11 mouse cellular contexts compared by ENCODE assay signal in the genomic region with DNA sequence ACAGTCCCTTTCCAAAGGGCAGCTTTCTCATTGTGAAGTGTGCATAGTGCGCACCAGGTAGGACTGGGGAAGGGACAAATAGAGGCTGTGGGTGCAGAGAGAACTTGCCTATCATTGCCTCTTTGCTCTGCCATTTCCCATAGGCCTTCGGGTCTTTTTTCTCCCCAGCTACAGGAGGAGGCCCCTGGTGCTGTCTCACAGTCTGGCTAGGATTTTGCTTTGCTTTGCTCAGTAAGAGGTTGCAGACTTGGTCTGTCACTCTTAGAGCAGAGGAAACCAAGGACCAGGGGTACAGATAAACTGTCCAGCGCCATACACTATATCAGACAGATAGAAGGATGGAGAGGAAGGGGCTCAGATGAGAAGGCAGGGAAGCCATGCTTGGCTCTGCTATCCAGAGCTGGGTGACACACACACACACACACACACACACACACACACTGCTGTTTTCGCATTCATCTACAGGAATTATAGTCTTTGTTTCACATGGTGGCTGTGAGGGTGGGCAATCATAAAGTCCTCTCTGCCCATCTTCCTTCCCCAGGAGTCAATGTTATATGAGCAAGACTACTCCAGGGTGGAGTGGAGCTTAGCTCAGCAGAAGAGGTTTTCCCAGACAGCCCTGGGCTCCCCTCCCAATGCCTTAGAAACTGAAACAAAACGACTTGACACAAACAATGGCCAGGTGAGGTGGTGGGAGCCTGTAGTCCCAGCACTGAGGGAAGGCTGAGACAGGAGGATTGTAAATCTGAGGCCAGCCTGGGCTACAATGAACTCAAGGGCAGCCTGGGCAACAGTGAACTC. TPM values are rescaled to one million over a fixed set of nuclear protein-coding genes. Genes with fewer than 3 reads are reported as not detected.
DNase-seq lines count a peak whose midpoint lies in the region; ATAC-seq and TF ChIP-seq lines count a peak whose summit lies in the region.
"Had no signal": no experiment of that assay in that cellular context is flagged by ENCODE, and none has a peak within 500 bp of the region (broad histone marks: within the 10 kb centered on the region; RNA-seq: fewer than 3 reads in every experiment).

No protein-coding gene starts in this region.

- H3K4me2 ChIP-seq in kidney, postnatal 0 days (ENCODE audit: low read length): peak overlapping the region; percentile 44
- H3K4me2 ChIP-seq in limb, embryonic 15.5 days: no peak overlapping the region

- H3K9ac ChIP-seq in kidney, postnatal 0 days (ENCODE audit: low read depth, low read length): no peak overlapping the region
- no peak overlapping the region for H3K9ac ChIP-seq in ES-Bruce4 (ENCODE audit: low read depth, poor library complexity, severe bottlenecking)
- no peak overlapping the region for H3K9ac ChIP-seq in limb, embryonic 15.5 days
- H3K9ac ChIP-seq: forebrain, postnatal 0 days had no signal

- no peaks in the 10 kb centered on the region; the same call in 1 of the 2 replicates for H3K27me3 ChIP-seq in kidney, postnatal 0 days (ENCODE audit: insufficient read depth, low read length)
- no peaks in the 10 kb centered on the region for H3K27me3 ChIP-seq in ES-Bruce4 (ENCODE audit: control insufficient read depth, insufficient read depth, low read length, poor library complexity, severe bottlenecking)
- H3K27me3 ChIP-seq in limb, embryonic 15.5 days: peaks cover 27% of the 10 kb centered on the region

- no peak for TF ChIP-seq CTCF in kidney, postnatal 0 days (IDR thresholded peaks at IDR 0.05; ENCODE audit: low read depth)
- no peak for TF ChIP-seq CTCF in ES-Bruce4 (IDR thresholded peaks at IDR 0.05; ENCODE audit: low read depth, low read length)
- no peak for TF ChIP-seq CTCF in bone marrow macrophage, adult 2 months (IDR thresholded peaks at IDR 0.05; ENCODE audit: low read depth, low read length)

- no peaks in the 10 kb centered on the region for H3K9me3 ChIP-seq in kidney, postnatal 0 days (replicated peaks; ENCODE audit: low read length)
- H3K9me3 ChIP-seq in ES-Bruce4 (replicated peaks; ENCODE audit: control insufficient read depth, insufficient read depth, low read length, poor library complexity, severe bottlenecking): no peaks in the 10 kb centered on the region
- no peaks in the 10 kb centered on the region for H3K9me3 ChIP-seq in limb, embryonic 15.5 days

- WGBS in kidney, postnatal 0 days: 73% methylated on average over 5 of the region's 5 CpGs
- 74% methylated on average over 5 of the region's 5 CpGs for WGBS in limb, embryonic 15.5 days

- peaks cover 8% of the 10 kb centered on the region for H3K4me1 ChIP-seq in kidney, postnatal 0 days (replicated peaks; ENCODE audit: insufficient read depth, low read length)
- peaks cover 11% of the 10 kb centered on the region for H3K4me1 ChIP-seq in ES-Bruce4 (ENCODE audit: control insufficient read depth, insufficient read depth, low read length)
- H3K4me1 ChIP-seq in bone marrow macrophage, adult 2 months (ENCODE audit: control insufficient read depth, insufficient read depth, low read length): peaks cover 75% of the 10 kb centered on the region
- peaks cover 33% of the 10 kb centered on the region for H3K4me1 ChIP-seq in limb, embryonic 15.5 days

- no peak for TF ChIP-seq EP300 in ES-Bruce4 (IDR thresholded peaks at IDR 0.05; ENCODE audit: insufficient read depth, low read depth, low read length)

- no peak overlapping the region for H3K27ac ChIP-seq in kidney, postnatal 0 days
- no peak overlapping the region for H3K27ac ChIP-seq in ES-Bruce4 (ENCODE audit: insufficient read depth, low read length)
- H3K27ac ChIP-seq in bone marrow macrophage, adult 2 months (ENCODE audit: insufficient read depth, low read depth, low read length): peak overlapping the region; percentile 88; the same call in 1 of the 2 replicates
- no peak overlapping the region for H3K27ac ChIP-seq in limb, embryonic 15.5 days

- H3K36me3 ChIP-seq in kidney, postnatal 0 days (ENCODE audit: insufficient read depth, low read length): no peaks in the 10 kb centered on the region
- H3K36me3 ChIP-seq in ES-Bruce4 (ENCODE audit: control insufficient read depth, insufficient read depth, low read length, poor library complexity, severe bottlenecking): no peaks in the 10 kb centered on the region
- no peaks in the 10 kb centered on the region for H3K36me3 ChIP-seq in limb, embryonic 15.5 days

- ATAC-seq in kidney, postnatal 0 days (replicated peaks; ENCODE audit: low FRiP score, low read depth): no peak
- no peak for ATAC-seq in limb, embryonic 15.5 days (ENCODE audit: insufficient number of reproducible peaks, low FRiP score, low TSS enrichment, low read depth)
- ATAC-seq: forebrain, postnatal 0 days had no signal

- no peak for DNase-seq in kidney, postnatal 0 days (ENCODE audit: low spot score)
- no peak for DNase-seq in kidney, postnatal 36 days
- no peak for DNase-seq in left cerebral cortex, postnatal 4 days
- no peak for DNase-seq in left cerebral cortex, postnatal 14 days (ENCODE audit: low spot score in 2 of 2)
- no peak for DNase-seq in adrenal gland, postnatal 4 days (ENCODE audit: low spot score in 2 of 2)
- DNase-seq: cerebellum, adult 9-10 months; forebrain, postnatal 0 days; kidney, adult 18-20 months had no signal

- intact Hi-C loops in left cerebral cortex, postnatal 4 days (cut with DNase I): no loop called here
- intact Hi-C loops in left cerebral cortex, postnatal 14 days (cut with DNase I): no loop called here

- H3K4me3 ChIP-seq in kidney, postnatal 0 days (replicated peaks; ENCODE audit: low read depth, low read length): peak overlapping the region; percentile 26; the same call in 1 of the 2 replicates
- peak overlapping the region; percentile 22; the same call in 1 of the 2 replicates for H3K4me3 ChIP-seq in ES-Bruce4 (ENCODE audit: low read depth, low read length)
- peak overlapping the region; percentile 58 for H3K4me3 ChIP-seq in bone marrow macrophage, adult 2 months (ENCODE audit: insufficient read depth, low read length)
- H3K4me3 ChIP-seq in limb, embryonic 15.5 days: peak overlapping the region; percentile 22

- TF ChIP-seq POLR2A in ES-Bruce4 (IDR thresholded peaks at IDR 0.05; ENCODE audit: insufficient read depth, low read length): no peak
- no peak for TF ChIP-seq POLR2A in bone marrow macrophage, adult 2 months (IDR thresholded peaks at IDR 0.05; ENCODE audit: borderline replicate concordance, low read depth, low read length)

RNA-seq across cellular contexts. Expression of a gene that starts 1.4 kb away (rescaled TPM):
- polyA plus RNA-seq in kidney, postnatal 0 days (2015; fragmentation: Nextera tagmentation; extraction: Ambion mirVana): 10.5 and 13.1 TPM in 2 replicates
- 1.1 and 1.3 TPM in 2 replicates for polyA plus RNA-seq in ES-Bruce4 (2011; ENCODE audit: insufficient read depth, insufficient read length, low read depth, missing spikeins)
- polyA plus RNA-seq in bone marrow macrophage, adult 2 months (2012; ENCODE audit: insufficient read depth, insufficient read length, missing spikeins): 51.7 and 60.6 TPM in 2 replicates
- polyA plus RNA-seq in limb, embryonic 15.5 days (2015; fragmentation: Nextera tagmentation; extraction: Ambion mirVana): 7.0 and 7.2 TPM in 2 replicates
- 1 to 10 TPM; 1.5 to 1.9 TPM for total RNA-seq in left cerebral cortex, postnatal 4 days (2021)
- 1 to 10 TPM; 4.8 to 6.3 TPM for total RNA-seq in left cerebral cortex, postnatal 14 days (2021)
- 10 to 100 TPM; 18.6 to 18.8 TPM for total RNA-seq in adrenal gland, postnatal 4 days (2021)

RNA-seq across cellular contexts. Expression of a gene that starts 3.9 kb away (rescaled TPM):
- polyA plus RNA-seq in kidney, postnatal 0 days (2015; fragmentation: Nextera tagmentation; extraction: Ambion mirVana): 32.6 and 32.9 TPM in 2 replicates
- polyA plus RNA-seq in ES-Bruce4 (2011; ENCODE audit: insufficient read depth, insufficient read length, low read depth, missing spikeins): 7.9 and 9.4 TPM in 2 replicates
- polyA plus RNA-seq in bone marrow macrophage, adult 2 months (2012; ENCODE audit: insufficient read depth, insufficient read length, missing spikeins): 167 and 176 TPM in 2 replicates
- 16.9 and 18.7 TPM in 2 replicates for polyA plus RNA-seq in limb, embryonic 15.5 days (2015; fragmentation: Nextera tagmentation; extraction: Ambion mirVana)
- 1 to 10 TPM in 1 of 2 experiments, under 1 TPM in 1; 0.72 to 1.8 TPM for total RNA-seq in left cerebral cortex, postnatal 4 days (2021)
- total RNA-seq in left cerebral cortex, postnatal 14 days (2021): 1 to 10 TPM; 2.5 to 3.2 TPM
- 10 to 100 TPM; 17.2 to 23.1 TPM for total RNA-seq in adrenal gland, postnatal 4 days (2021)

RNA-seq across cellular contexts. Expression of a gene that starts 16.6 kb away (rescaled TPM):
- polyA plus RNA-seq in kidney, postnatal 0 days (2015; fragmentation: Nextera tagmentation; extraction: Ambion mirVana): 0.17 TPM in 1 of 2 replicates, not detected in the other
- polyA plus RNA-seq in ES-Bruce4 (2011; ENCODE audit: insufficient read depth, insufficient read length, low read depth, missing spikeins): 5.8 and 6.5 TPM in 2 replicates
- 7.4 and 9.4 TPM in 2 replicates for polyA plus RNA-seq in bone marrow macrophage, adult 2 months (2012; ENCODE audit: insufficient read depth, insufficient read length, missing spikeins)
- 2.8 and 3.9 TPM in 2 replicates for polyA plus RNA-seq in limb, embryonic 15.5 days (2015; fragmentation: Nextera tagmentation; extraction: Ambion mirVana)
- 1 to 10 TPM; 2.4 to 3.1 TPM for total RNA-seq in left cerebral cortex, postnatal 4 days (2021)
- 10 to 100 TPM; 34.7 to 35.2 TPM for total RNA-seq in left cerebral cortex, postnatal 14 days (2021)
- total RNA-seq in adrenal gland, postnatal 4 days (2021): 10 to 100 TPM; 25.5 to 26.0 TPM
- polyA plus RNA-seq: forebrain, postnatal 0 days had no signal
